Mouse (Mus musculus): ENCODE data around the gene Ovol2. TPM values are rescaled to one million over a fixed set of nuclear protein-coding genes. Genes with fewer than 3 reads are reported as not detected.

The Ovol2 gene
- polyA plus RNA-seq, 1 experiment from 2014 or later, result not detected

GRCm38 (mm10) chr2:144308561-144308960 lies 23.4 kb downstream of the Ovol2 start:
- 41% methylated on average over 8 of the region's 8 CpGs for WGBS (ENCODE audit: insufficient replicate concordance)
- Histone ChIP-seq H3K4me2 (peak overlapping the region; percentile 35), H3K27me3 (replicated peaks) (no peaks in the 10 kb centered on the region), H3K4me3 (no peak overlapping the region), H3K9me3 (replicated peaks) (no peaks in the 10 kb centered on the region), H3K4me1 (peaks cover 6% of the 10 kb centered on the region; the same call in 1 of the 2 replicates), H3K27ac (no peak overlapping the region), H3K36me3 (no peaks in the 10 kb centered on the region), H3K9ac (no peak overlapping the region)
- peak; percentile 40; the same call in 1 of the 2 replicates for ATAC-seq

- Histone ChIP-seq H3K4me3 (no peak overlapping the region), H3K36me3 (no peaks in the 10 kb centered on the region), H3K9me3 (replicated peaks) (no peaks in the 10 kb centered on the region), H3K4me2 (no peak overlapping the region), H3K4me1 (peaks cover 6% of the 10 kb centered on the region; the same call in 1 of the 2 replicates), H3K9ac (no peak overlapping the region), H3K27ac (no peak overlapping the region), H3K27me3 (replicated peaks) (no peaks in the 10 kb centered on the region)
- 68% methylated on average over 18 of the region's 18 CpGs for WGBS (ENCODE audit: insufficient replicate concordance)
- ATAC-seq, result no peak
Observed at GRCm38 (mm10) chr2:144305721-144306294, 26.1 kb downstream of the Ovol2 start.

- 92% methylated on average over 11 of the region's 11 CpGs for WGBS (ENCODE audit: insufficient replicate concordance)
- no peaks in the 10 kb centered on the region for H3K27me3 ChIP-seq (replicated peaks)
- no peak overlapping the region for H3K27ac ChIP-seq
- H3K9me3 ChIP-seq (replicated peaks), result no peaks in the 10 kb centered on the region
- H3K9ac ChIP-seq, result no peak overlapping the region
- H3K4me3 ChIP-seq, result no peak overlapping the region
- peaks cover 17% of the 10 kb centered on the region for H3K4me1 ChIP-seq
- no peak for ATAC-seq
- H3K36me3 ChIP-seq, result no peaks in the 10 kb centered on the region
- no peak overlapping the region for H3K4me2 ChIP-seq
Observed at GRCm38 (mm10) chr2:144301101-144301500, 30.8 kb downstream of the Ovol2 start.

DNA sequence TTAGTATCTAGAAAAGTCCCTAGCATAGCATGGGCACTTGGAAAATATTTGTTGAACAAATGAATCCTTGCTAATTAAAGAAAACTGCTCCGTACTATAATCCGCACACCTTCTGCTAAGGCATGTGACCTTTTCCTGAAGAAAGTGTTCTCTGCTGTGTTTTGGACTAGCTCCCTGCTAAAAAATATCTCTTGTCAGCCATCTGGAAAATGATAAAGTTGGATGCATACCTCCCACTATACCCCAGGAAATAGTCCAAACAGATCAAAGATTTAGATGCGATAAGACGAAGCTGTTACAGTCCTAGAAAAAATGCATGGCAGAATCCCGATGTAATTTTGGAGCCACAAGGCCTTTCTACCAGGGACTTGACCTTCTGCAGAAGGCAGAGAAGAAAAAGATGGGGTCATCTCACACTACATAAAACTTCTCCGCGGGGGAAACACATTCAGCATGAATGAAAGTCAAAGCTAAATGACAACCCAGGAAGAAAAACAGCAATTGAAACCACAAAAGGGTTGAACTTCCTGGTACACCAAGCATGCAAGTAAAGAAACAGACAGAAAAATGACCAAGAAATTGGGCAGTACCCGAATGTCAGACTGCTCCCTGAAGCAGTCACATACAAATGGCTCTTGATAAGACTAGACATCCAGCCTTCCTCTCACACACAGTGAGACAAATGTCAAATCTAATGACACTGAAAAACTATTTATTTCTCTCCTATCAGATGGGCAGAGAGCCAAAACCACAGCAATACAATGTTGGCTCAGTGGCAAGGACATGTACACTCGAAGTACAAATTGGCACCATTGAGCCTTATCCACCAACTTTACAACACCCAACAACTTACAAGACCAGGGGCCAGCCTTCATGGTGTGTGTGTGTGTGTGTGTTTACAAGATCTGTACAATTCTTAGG lies 31.9 kb downstream of the Ovol2 start:
- WGBS (ENCODE audit: insufficient replicate concordance), result 49% methylated on average over 9 of the region's 9 CpGs
- no peak overlapping the region for H3K9ac ChIP-seq
- no peaks in the 10 kb centered on the region for H3K9me3 ChIP-seq (replicated peaks)
- no peak overlapping the region for H3K4me2 ChIP-seq
- no peaks in the 10 kb centered on the region for H3K36me3 ChIP-seq
- 0 out of 2 replicates have a peak overlapping the region, but pooled peaks have one; percentile 2 for H3K27ac ChIP-seq
- no peak overlapping the region for H3K4me3 ChIP-seq
- ATAC-seq, result no peak
- peaks cover 23% of the 10 kb centered on the region for H3K4me1 ChIP-seq
- no peaks in the 10 kb centered on the region for H3K27me3 ChIP-seq (replicated peaks)

- H3K27me3 ChIP-seq (replicated peaks), result no peaks in the 10 kb centered on the region
- H3K4me2 ChIP-seq, result no peak overlapping the region
- no peak overlapping the region for H3K27ac ChIP-seq
- no peaks in the 10 kb centered on the region for H3K36me3 ChIP-seq
- H3K4me3 ChIP-seq, result no peak overlapping the region
- H3K4me1 ChIP-seq, result peaks cover 25% of the 10 kb centered on the region
- WGBS (ENCODE audit: insufficient replicate concordance), result 46% methylated on average over 9 of the region's 9 CpGs
- H3K9me3 ChIP-seq (replicated peaks), result no peaks in the 10 kb centered on the region
- no peak overlapping the region for H3K9ac ChIP-seq
- ATAC-seq, result no peak
Observed at GRCm38 (mm10) chr2:144295145-144295735, 36.7 kb downstream of the Ovol2 start.

GRCm38 (mm10) chr2:144291600-144292305 lies 40.2 kb downstream of the Ovol2 start:
- Histone ChIP-seq H3K4me1 (peaks cover 13% of the 10 kb centered on the region; the same call in 1 of the 2 replicates), H3K4me2 (no peak overlapping the region), H3K27me3 (replicated peaks) (no peaks in the 10 kb centered on the region), H3K9ac (no peak overlapping the region), H3K4me3 (no peak overlapping the region), H3K9me3 (replicated peaks) (no peaks in the 10 kb centered on the region), H3K36me3 (no peaks in the 10 kb centered on the region), H3K27ac (no peak overlapping the region)
- 78% methylated on average over 11 of the region's 11 CpGs for WGBS (ENCODE audit: insufficient replicate concordance)
- no peak for ATAC-seq

DNA sequence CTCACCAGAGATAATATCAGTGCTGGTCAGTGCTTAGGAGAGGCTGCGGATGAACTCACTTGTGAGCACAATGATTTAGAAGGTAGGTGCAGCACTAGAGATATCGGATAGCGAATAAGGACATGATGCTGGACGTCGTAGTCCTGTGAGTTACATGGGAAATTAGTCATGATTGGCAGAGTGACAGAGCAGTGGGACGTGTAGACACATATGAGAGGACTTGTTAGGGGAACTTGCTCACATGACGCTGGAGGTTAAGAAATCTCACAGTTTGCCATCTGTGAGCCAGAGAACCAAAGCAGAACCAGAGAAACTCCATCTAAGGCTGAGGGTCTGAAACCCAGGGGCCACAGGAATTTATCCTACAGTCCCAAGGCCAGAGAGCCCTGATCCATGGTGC lies 41.6 kb downstream of the Ovol2 start:
- no peaks in the 10 kb centered on the region for H3K36me3 ChIP-seq
- H3K4me1 ChIP-seq, result peaks cover 11% of the 10 kb centered on the region; the same call in 1 of the 2 replicates
- H3K4me3 ChIP-seq, result no peak overlapping the region
- H3K27me3 ChIP-seq (replicated peaks), result no peaks in the 10 kb centered on the region
- no peak overlapping the region for H3K27ac ChIP-seq
- no peaks in the 10 kb centered on the region for H3K9me3 ChIP-seq (replicated peaks)
- H3K9ac ChIP-seq, result no peak overlapping the region
- no peak overlapping the region for H3K4me2 ChIP-seq
- ATAC-seq, result no peak
- WGBS (ENCODE audit: insufficient replicate concordance), result 78% methylated on average over 7 of the region's 7 CpGs

GRCm38 (mm10) chr2:144281417-144281816 lies 50.5 kb downstream of the Ovol2 start:
- Histone ChIP-seq H3K9me3 (replicated peaks) (no peaks in the 10 kb centered on the region), H3K9ac (no peak overlapping the region), H3K4me1 (no peaks in the 10 kb centered on the region), H3K27me3 (replicated peaks) (no peaks in the 10 kb centered on the region), H3K27ac (no peak overlapping the region), H3K4me3 (no peak overlapping the region), H3K36me3 (peaks cover 40% of the 10 kb centered on the region), H3K4me2 (no peak overlapping the region)
- ATAC-seq, result no peak
- 68% methylated on average over 3 of the region's 3 CpGs for whole genome bisulfite sequencing (ENCODE audit: insufficient replicate concordance)

DNA sequence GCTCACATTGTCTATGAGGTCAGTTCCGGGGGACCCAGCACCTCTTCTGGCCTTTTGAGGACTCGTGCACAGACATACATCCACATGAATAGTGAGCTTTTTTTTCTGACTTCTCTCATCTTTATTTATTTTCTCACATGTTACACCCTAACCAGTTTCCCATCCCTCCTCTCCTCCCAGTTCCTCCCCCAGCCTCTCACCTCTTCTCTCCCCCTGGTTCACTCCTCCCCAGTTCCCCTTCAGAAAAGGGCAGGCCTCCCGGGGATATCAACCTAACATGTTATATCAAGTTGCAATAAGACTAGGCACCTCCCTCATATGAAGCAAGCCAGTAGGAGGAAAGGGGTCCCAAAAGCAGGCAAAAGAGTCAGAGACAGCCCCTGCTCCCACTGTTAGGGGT lies 51.4 kb downstream of the Ovol2 start:
- Histone ChIP-seq H3K4me2 (no peak overlapping the region), H3K9me3 (replicated peaks) (no peaks in the 10 kb centered on the region), H3K9ac (no peak overlapping the region), H3K4me1 (peaks cover 1% of the 10 kb centered on the region; the same call in 1 of the 2 replicates), H3K4me3 (no peak overlapping the region), H3K27me3 (replicated peaks) (no peaks in the 10 kb centered on the region), H3K36me3 (peaks cover 47% of the 10 kb centered on the region), H3K27ac (no peak overlapping the region)
- no peak for ATAC-seq
- WGBS (ENCODE audit: insufficient replicate concordance), result 68% methylated on average over 3 of the region's 3 CpGs

DNA sequence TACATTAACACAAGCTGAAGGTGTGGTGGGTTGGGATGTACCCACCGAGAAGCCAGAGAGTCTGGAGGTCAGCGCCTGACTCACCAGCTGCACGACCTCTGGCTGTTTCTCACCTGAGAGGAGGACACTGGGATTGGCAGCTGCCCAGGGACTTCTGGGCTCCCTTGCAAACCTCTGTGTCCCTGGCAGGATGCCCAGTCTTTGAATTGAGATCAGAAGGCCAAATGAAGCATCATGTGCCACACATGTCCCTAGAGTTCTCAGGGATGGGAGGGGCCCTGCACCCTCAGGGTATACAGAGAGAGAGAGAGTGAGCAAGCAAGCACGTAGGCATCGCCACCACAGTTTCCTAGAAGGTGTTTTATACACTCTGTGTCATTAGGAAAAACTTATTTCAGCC lies 52.2 kb downstream of the Ovol2 start:
- no peaks in the 10 kb centered on the region for H3K9me3 ChIP-seq (replicated peaks)
- H3K27me3 ChIP-seq (replicated peaks), result no peaks in the 10 kb centered on the region
- H3K4me3 ChIP-seq, result no peak overlapping the region
- ATAC-seq, result 0 out of 2 replicates have a peak, but pooled peaks have one; percentile 28
- H3K36me3 ChIP-seq, result peaks cover 49% of the 10 kb centered on the region
- WGBS (ENCODE audit: insufficient replicate concordance), result 68% methylated on average over 5 of the region's 5 CpGs
- H3K4me1 ChIP-seq, result peaks cover 8% of the 10 kb centered on the region
- no peak overlapping the region for H3K27ac ChIP-seq
- no peak overlapping the region for H3K4me2 ChIP-seq
- no peak overlapping the region for H3K9ac ChIP-seq

- Histone ChIP-seq H3K27ac (no peak overlapping the region), H3K4me1 (peaks cover 35% of the 10 kb centered on the region), H3K36me3 (peaks cover 65% of the 10 kb centered on the region), H3K4me3 (no peak overlapping the region), H3K4me2 (no peak overlapping the region), H3K27me3 (replicated peaks) (no peaks in the 10 kb centered on the region), H3K9ac (no peak overlapping the region), H3K9me3 (replicated peaks) (no peaks in the 10 kb centered on the region)
- no peak for ATAC-seq
- WGBS (ENCODE audit: insufficient replicate concordance), result 53% methylated on average over 3 of the region's 3 CpGs
Observed at GRCm38 (mm10) chr2:144276885-144277284, 55.1 kb downstream of the Ovol2 start.
